Mouse (Mus musculus): ENCODE measurements around the gene Zbtb7b.

The Zbtb7b gene

GRCm38 (mm10) chr3:89343279-89343678 lies 51.3 kb downstream of the Zbtb7b start:
- in situ Hi-C loops (cut with MboI; ENCODE audit: unreplicated experiment in 2 of 2), result loop anchor here (5.0 to 25.0 kb wide), 3 partner anchors 139 to 519 kb away; partner anchors contain the start of genes Chrnb2 (in 2 of the 2) and Ube2q1 (in 2 of the 2)

- in situ Hi-C loops (cut with MboI; ENCODE audit: unreplicated experiment in 2 of 2), result loop anchor here (5.0 to 25.0 kb wide), 3 partner anchors 141 to 521 kb away; partner anchors contain the start of genes Chrnb2 (in 2 of the 2) and Ube2q1 (in 2 of the 2)
These were observed 52.8 kb downstream of the Zbtb7b start for GRCm38 (mm10) chr3:89341794-89342193.

GRCm38 (mm10) chr3:89340465-89340864 lies 54.1 kb downstream of the Zbtb7b start:
- in situ Hi-C loops (cut with MboI; ENCODE audit: unreplicated experiment in 2 of 2), result loop anchor here (5.0 to 25.0 kb wide), 3 partner anchors 142 to 522 kb away; partner anchors contain the start of genes Chrnb2 (in 2 of the 2) and Ube2q1 (in 2 of the 2)

GRCm38 (mm10) chr3:89339416-89339815 lies 55.2 kb downstream of the Zbtb7b start:
- in situ Hi-C loops (cut with MboI; ENCODE audit: unreplicated experiment in 2 of 2), result loop anchor here (5.0 to 25.0 kb wide), 3 partner anchors 143 to 523 kb away; partner anchors contain the start of genes Chrnb2 (in 2 of the 2) and Ube2q1 (in 2 of the 2)

GRCm38 (mm10) chr3:89337721-89338578 lies 56.6 kb downstream of the Zbtb7b start, which contains the start of gene Efna4:
Gene Efna4 (minus strand): TSS chr3:89338028.
- in situ Hi-C loops (cut with MboI; ENCODE audit: unreplicated experiment in 2 of 2), result loop anchor here (5.0 to 25.0 kb wide), 3 partner anchors 144 to 524 kb away; partner anchors contain the start of genes Chrnb2 (in 2 of the 2) and Ube2q1 (in 2 of the 2)

GRCm38 (mm10) chr3:89337062-89337720 lies 57.4 kb downstream of the Zbtb7b start:
- in situ Hi-C loops (cut with MboI; ENCODE audit: unreplicated experiment in 2 of 2), result loop anchor here (5.0 to 25.0 kb wide), 3 partner anchors 145 to 525 kb away; partner anchors contain the start of genes Chrnb2 (in 2 of the 2) and Ube2q1 (in 2 of the 2)

DNA sequence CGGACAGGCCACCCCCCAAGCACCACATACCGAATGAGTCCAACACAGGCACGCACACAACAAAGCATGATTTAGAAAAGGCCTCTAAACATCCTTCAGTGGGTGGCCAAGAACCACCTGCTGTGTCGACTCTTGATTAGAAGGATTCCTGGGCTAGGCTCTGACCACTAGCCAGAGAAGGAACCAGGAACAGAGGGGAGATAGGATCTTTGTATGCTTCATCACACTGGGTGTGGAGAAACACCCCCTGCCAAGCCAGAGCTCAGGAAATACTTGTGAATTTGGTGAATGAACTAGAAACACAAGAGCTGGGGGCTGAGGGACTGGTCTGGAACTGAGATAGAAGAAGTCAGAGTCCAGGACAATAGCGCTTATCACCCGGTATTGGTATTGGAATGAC lies 58.0 kb downstream of the Zbtb7b start:
- in situ Hi-C loops (cut with MboI; ENCODE audit: unreplicated experiment in 2 of 2), result loop anchor here (5.0 to 25.0 kb wide), 3 partner anchors 146 to 526 kb away; partner anchors contain the start of genes Chrnb2 (in 2 of the 2) and Ube2q1 (in 2 of the 2)

DNA sequence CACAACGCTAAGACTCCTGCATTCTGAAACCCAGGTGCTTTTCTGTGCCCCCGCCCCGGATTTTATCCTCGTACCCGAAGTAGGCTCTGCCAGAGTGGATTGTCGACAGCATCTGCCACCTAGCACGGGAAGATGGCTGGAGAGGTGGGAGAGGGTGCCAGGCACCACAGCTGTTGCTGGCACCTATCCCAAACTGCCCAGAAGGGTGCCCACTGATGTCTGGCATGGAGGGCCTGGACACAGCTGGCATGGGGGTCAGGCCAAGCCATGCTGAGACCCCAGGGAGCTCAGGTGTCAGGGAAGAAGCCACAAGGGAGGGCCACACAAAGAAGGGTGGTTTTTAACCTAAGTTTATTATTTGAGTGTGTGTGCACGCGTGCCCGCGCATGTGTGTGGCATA lies 61.5 kb downstream of the Zbtb7b start:
- in situ Hi-C loops (cut with MboI; ENCODE audit: unreplicated experiment in 2 of 2), result loop anchor here (25.0 kb wide), 2 partner anchors 429 to 529 kb away; partner anchors contain the start of genes Chrnb2 (in 2 of the 2) and Ube2q1 (in 2 of the 2)

DNA sequence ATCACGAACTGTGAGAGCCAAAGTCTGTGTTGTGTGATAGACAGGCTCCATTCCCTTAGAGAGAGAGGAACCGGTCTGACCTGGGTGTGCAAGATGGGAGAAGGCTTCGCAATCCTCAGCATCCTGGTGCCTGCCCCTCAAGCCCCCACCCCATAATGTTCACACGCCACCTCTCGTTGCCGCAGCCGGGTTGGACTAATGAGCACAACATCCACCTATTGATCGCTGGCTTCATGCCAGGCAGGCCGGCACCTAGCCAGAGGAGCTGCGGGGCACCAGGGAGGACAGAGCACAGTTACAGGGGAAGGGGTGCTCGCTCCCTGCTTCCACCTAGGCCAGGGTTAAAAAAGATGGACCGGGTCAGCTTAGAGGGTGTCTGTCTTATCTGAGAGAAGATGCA lies 62.1 kb downstream of the Zbtb7b start:
- in situ Hi-C loops (cut with MboI; ENCODE audit: unreplicated experiment in 2 of 2), result loop anchor here (25.0 kb wide), 2 partner anchors 430 to 530 kb away; partner anchors contain the start of genes Chrnb2 (in 2 of the 2) and Ube2q1 (in 2 of the 2)

DNA sequence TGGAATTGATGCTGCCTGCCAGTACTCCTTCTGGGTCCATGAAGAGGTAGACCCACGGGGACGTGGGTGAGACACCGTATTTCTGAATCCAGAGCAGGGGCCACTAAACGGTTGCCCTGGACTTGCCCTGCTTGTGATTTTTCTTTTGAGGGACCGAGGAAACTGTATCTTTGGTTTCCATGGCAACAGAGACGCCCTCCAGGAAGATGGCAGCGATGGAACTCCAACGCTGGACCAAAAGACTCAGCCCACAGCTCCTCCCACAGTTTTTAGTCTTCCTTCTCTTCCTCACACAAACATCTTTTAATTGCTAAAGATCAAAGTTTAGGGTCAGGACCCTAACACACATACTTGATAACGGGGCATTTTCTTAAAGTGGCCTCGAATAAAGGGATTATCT lies 62.6 kb downstream of the Zbtb7b start:
- in situ Hi-C loops (cut with MboI; ENCODE audit: unreplicated experiment in 2 of 2), result loop anchor here (25.0 kb wide), 2 partner anchors 430 to 530 kb away; partner anchors contain the start of genes Chrnb2 (in 2 of the 2) and Ube2q1 (in 2 of the 2)

- in situ Hi-C loops (cut with MboI; ENCODE audit: unreplicated experiment in 2 of 2), result loop anchor here (25.0 kb wide), 2 partner anchors 431 to 531 kb away; partner anchors contain the start of genes Chrnb2 (in 2 of the 2) and Ube2q1 (in 2 of the 2)
These were observed 63.0 kb downstream of the Zbtb7b start for GRCm38 (mm10) chr3:89331561-89331960.

DNA sequence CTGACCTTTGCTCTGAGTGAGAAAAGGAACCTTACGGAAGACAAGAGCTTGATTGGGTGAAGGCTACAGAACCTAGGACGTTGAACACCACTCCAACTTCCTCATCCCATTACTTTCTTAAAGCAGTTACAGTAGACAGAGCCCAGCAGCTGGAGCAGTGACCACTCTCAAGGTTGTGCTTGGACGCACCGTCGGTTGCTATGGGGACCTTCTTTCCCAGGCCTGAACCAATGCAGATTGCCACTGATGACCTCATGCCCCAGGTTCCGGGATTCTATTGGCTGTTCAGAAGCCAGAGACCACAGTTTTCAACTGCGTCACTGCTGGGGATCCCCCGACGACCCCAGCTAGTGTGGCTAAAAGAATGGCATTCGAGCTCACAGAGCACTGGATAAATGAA lies 63.6 kb downstream of the Zbtb7b start:
- in situ Hi-C loops (cut with MboI; ENCODE audit: unreplicated experiment in 2 of 2), result loop anchor here (25.0 kb wide), 2 partner anchors 431 to 531 kb away; partner anchors contain the start of genes Chrnb2 (in 2 of the 2) and Ube2q1 (in 2 of the 2)

GRCm38 (mm10) chr3:89330346-89330745 lies 64.2 kb downstream of the Zbtb7b start:
- in situ Hi-C loops (cut with MboI; ENCODE audit: unreplicated experiment in 2 of 2), result loop anchor here (25.0 kb wide), 2 partner anchors 432 to 532 kb away; partner anchors contain the start of genes Chrnb2 (in 2 of the 2) and Ube2q1 (in 2 of the 2)

DNA sequence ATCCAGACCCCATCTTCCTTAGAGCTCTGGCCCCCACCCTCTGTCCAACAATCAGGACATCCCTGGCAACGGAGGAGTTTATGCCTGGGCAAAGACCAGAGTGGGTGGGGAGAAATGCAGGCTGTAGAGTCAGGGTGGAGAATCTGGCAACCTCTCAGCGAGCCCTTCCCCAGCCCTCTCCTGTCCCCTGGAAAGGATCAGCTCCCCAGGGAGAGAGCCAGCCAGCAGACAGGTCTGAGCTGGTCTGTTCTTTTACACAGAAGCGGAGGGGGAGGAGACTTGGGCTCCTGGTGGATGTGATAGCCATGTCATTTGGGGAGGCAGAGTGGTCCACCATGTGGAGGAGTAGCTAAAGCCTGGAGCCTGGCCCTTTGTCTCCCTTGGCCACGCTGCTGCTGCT lies 66.0 kb downstream of the Zbtb7b start:
- in situ Hi-C loops (cut with MboI; ENCODE audit: unreplicated experiment in 2 of 2), result loop anchor here (10.0 to 25.0 kb wide), 3 partner anchors 434 to 534 kb away; partner anchors contain the start of genes Chrnb2 (in 2 of the 2) and Ube2q1 (in 2 of the 2)

All from v-Abl transformed pro-B cells (cell line).